Mouse (Mus musculus) embryo, embryonic 10 days (tissue): Measurements from ENCODE around the gene Tmem135.

Experiments
- DNase-seq: peaks from one replicate; pipeline ENCODE4 v3.0.0-alpha.2; 2015; ENCODE audit warnings: low spot score

The Tmem135 gene

DNA sequence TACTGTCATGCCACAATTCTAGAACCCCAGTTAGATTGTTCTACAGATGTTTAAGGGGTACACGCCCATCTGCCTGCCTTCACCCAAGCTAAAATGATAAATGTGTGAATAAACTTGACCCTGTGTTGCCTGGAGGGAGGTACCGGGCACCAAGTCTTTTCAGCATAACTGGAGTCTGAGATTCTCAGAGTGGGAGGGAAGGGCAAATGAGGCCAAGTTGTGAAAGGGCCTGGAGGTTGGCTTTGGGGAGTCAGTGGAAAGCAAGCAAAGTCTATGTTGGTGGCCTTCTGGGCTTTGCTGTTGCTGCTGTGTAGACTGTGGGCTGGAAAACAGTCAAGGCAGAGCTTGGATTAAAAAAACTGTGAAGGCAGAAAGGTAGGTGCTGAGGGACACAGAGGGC, 13.7 kb upstream of the Tmem135 start:
- no peak for DNase-seq

DNA sequence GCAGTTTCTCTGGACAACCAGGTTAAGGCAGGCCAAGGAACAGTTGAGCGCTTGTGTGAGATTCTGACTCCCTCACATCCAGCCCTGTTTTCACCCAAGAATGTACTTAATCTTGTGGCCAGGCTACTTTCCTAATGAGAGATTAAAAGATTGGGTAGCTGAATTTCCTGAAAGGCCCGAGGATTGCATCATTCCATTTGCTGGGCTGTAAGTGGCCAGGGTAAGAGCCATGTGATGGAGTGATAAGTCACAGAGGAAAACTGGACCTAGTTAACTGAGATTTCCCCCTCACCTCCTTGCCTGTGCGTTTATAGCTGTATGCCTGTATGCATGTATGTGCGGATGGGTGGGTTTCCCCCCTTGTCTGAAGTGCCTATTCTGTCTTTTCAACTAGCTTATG, 12.0 kb upstream of the Tmem135 start:
- no peak for DNase-seq

DNA sequence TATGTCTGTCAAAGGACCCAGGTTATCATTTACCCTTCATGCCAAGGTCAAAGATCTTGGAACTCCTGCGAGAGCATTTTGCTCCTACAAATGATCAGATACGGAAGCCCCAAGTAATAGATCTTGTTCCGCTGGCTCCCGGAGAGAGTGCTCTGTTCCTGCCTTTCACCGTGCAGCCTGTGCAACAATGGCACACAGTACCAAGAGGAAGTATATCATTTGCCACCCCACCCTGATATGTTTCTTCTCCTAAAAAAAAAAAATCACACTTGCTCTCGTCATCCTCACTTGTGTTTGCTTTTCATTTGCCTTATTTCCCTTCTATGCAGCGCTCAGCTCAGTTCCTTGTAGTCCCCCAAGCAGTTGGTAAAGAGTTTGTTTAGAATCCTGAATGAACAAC, 8.1 kb upstream of the Tmem135 start:
- no peak for DNase-seq

DNA sequence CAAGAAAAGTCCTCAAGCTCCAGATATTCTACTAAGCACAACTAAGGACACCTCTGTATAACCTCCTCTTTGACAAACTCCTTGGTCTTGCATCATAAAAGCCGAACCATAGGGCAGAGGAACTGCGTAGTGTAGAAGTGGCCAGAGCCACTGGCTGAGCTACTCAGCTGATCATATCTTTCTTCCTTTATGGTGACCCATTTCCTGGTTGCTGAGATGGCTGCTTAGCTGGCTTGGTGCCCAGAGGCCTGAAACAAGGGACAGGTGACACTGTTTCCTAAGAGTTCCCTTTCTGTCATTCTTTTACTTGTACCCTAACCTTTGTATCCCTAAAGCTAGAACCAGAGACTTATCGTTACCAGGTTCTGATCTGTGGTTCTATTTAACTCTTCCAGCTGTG, 7.3 kb upstream of the Tmem135 start:
- DNase-seq: no peak

DNA sequence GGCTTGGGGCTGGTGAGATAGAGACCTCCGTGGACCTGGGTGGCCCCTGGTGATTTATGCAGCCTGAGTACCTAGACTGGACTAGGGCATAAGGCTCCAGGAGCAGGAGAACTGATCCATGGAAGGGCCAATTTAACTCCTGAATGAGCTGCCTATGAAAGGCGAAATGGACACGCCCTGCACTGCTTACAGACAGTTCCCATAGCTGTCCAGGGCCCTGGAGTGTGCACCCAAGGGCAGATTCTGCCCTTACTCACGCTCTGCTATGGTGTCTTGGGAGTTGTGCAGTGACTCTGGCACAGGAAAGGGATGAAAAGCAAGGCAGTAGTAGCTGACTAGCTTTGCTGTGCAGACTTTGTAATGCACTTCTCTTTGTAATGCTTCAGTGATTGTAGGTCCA, 6.3 kb upstream of the Tmem135 start:
- DNase-seq: no peak

DNA sequence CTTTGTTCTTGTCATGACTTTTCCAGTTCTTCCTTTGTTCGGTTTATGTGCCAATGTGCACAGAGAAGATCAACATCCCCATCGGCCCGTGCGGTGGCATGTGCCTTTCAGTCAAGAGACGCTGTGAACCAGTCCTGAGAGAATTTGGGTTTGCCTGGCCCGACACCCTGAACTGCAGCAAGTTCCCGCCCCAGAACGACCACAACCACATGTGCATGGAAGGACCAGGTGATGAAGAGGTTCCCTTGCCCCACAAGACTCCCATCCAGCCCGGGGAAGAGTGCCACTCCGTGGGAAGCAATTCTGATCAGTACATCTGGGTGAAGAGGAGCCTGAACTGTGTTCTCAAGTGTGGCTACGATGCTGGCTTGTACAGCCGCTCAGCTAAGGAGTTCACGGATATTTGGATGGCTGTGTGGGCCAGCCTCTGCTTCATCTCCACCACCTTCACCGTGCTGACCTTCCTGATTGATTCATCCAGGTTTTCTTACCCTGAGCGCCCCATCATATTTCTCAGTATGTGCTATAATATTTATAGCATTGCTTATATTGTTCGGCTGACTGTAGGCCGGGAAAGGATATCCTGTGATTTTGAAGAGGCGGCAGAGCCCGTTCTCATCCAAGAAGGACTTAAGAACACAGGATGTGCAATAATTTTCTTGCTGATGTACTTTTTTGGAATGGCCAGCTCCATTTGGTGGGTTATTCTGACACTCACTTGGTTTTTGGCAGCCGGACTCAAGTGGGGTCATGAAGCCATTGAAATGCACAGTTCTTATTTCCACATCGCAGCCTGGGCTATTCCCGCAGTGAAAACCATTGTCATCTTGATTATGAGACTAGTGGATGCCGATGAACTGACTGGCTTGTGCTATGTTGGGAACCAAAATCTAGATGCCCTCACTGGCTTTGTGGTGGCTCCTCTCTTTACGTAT, 3.3 kb upstream of the Tmem135 start:
- DNase-seq: no peak

DNA sequence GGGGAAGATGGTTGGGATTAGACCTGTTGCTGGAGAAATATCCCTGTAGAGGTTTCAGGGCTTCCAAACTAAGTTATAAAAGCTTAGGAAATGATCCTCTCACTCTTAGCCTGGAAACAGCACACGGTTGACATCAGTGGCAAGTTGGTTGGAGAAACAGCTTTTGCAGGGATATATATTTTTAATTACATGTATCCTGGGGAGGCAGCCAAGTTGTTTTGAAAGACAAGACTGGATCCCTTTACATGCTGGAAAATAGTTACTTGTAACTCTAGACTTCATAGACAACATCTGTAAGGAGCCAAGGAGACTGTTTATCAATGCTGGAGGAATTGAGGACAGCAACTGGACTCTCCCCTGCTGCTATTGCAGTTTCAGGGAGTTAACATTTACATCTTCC, 2.0 kb upstream of the Tmem135 start:
- no peak for DNase-seq

DNA sequence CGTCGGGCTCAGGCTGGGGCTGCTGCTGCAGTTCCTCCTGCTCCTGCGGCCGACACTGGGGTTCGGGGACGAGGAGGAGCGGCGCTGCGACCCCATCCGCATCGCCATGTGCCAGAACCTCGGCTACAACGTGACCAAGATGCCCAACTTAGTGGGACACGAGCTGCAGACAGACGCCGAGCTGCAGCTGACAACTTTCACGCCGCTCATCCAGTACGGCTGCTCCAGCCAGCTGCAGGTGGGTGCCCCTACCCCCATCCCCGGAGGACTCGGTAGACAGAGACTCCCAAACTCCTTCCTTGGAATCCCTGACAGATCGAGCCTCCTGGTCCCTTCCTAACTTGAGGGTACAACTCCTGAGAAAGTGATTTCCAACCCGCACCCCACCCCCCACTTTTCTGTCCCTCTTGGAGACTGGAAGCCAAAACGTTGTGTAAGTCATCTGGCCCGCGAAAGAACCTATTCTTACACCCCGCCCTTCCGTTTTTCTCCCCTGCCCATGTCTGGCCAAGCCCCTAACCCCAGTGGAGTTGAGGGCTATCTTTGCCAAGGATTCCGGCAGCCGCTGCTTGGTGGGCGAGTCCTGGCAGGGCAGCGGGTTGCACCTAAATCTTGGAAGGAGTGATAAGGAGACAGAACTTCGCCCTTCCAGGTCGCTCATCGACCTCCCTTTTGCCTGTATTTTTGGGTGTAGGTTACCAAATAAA, 865 bp upstream of the Tmem135 start:
- peak; percentile 63 for DNase-seq

DNA sequence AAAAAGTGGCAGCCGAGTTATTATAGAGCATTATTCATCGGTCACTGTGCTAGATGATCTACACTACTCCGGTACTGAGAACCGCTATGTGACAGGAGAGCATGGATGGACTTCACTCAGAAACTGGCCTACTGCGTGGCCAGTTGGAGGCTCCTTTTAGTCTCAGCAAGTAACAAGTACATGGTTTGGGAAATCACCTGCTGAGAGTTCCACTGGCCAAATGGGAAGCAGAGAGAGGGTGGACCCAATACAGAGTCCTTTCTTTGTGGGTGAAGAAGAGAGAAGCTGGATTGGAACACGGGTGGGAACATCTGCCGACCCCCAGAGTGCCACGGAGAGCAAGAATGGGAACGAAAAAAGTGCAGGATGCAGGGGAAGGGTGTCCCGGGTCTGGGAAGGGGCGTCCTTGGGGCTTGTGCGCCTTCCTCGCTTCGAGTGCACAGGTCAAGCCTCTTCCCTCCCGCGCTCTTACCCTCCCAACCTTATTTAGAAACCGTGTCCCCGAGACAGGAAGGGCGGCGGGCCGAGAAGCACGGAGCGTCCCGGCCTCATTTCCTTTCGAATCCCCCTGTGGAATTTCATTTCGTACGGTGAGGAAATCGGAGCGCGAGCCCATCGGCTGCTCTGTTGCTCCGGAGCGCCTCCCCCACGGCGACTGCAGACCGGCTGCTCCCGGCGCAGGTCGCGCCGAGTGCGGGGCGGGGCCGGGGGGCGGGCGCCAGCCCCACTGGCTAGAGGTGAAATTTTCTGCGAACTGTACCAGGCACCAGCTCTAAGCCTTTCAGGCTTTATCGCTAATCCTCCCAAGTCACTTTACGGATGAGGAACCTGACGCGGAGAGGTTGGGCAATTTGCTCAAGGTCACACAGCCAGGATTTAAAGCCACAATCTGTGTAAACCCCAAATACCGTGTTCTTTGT, 709 bp downstream of the Tmem135 start:
- peak; percentile 77 for DNase-seq

DNA sequence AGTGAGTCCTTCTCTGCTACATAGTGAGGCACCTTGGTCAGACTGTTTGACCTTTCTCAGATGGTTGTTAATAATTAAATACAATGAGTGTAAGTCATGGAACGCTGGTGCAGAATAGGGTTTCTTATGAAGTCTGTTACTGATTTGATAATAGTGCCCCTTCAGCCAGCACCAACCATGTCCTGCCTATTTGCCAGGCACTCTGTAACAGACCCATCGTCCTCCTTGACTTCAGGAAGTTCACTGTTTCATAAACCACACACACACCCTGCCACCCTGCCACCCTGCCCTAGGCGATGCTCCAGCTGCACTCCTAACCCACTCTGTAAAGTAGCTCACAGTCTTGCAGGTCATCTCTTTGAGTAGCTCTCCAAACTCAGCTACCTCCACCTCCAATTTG, 2.1 kb downstream of the Tmem135 start:
- DNase-seq: no peak

DNA sequence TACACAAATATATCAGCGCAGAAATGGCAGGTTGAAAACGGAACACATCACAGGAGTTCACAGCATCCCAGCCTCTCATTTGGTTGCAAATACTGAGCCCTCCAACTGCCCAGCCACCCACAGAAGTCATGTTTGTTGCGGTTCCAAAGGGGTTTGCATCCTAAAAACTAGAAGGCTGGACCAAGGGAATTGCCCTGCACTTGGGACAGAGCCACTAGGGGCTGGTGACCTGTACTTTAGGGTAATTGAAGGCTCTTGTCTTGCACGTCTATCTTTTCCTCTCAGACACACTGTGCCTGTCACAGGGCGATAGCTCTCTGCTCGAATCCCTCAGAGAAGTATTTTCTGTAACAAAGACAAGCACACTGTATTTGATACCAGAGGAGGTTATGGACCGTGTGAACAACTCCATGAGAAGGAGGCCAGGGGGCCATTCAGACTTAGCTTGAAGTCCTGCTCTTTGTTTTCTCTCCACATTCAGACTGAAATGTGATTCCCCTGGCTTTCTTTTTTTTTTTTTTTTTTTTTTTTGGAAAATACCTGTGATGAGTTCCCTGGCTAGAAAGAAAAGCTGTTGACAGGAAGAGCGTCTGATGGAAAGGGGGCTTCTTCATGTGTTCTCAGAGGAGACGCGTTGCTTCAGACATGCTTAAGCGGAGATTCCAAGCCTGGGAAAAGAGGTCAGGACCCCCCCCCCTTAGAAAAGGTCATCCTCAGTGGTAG, 2.7 kb downstream of the Tmem135 start:
- DNase-seq: no peak

DNA sequence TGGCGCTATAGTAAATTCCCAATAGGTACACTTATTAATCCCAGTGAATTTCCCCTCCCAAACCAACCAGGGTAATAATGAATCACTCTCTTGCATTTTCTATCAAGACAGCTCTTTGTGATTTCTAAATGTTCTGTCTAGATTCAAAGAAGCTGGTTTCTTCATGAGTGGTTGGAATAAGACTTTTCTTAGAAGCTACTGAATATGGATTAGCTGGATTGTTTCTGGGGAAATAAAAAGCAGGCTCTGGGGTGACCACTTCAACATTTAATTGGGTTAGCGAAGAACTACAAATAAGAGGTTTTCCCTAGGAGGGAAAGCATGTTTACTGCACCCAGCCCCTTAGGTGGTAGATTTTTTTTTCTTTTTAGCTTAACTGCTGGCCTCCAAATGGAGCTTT, 3.3 kb downstream of the Tmem135 start:
- DNase-seq: no peak

DNA sequence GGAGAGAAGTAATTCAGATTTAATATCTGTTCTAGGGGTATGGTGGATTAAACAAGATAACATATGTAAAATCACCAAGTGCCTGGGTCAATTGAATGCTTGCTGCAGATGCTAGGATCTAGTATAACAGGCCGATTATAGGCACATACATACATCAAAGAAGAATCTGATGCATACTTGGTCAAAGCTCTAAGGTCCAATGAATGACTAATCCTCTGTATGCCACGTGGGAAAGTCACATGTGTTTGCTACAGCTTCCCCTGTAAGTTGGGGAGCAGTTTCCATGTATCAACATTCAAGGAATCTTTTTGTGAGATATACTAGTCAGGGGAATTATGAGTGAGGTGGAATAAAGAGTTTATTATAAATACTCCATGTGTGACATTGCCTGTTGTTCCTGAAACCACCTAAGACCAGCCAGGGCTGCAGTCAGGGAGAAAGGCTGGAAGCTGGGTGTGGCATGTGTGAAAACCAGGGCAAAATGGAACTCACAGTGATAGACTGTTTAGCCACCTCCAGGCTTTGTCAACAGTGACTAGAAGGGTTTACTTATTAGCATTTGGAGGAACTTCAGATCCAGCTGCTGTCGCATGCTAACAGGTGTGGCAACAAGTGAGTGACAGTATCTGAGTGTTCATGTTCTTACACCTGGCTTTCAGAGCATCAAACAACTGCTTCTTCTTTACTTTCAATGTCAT, 6.0 kb downstream of the Tmem135 start:
- DNase-seq: no peak

DNA sequence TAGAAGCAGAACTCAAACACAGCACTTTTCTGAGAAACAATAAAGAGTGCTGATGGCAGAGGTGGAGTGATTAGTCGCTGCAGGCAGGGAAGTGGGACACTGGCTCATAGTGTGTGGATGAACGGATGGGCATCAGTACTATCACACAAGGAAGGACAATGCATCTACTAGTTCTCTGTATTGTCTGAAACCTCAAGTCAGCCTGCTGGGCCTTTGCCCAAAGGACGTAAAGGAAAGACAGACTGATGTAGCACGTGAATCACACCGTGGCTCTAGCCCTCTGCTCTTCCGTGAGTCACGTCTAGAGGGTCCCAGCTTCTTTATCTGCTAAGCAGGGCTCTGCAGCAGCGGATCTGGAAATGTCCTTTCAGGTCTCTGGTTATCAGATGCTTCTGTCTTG, 7.6 kb downstream of the Tmem135 start:
- DNase-seq: no peak

DNA sequence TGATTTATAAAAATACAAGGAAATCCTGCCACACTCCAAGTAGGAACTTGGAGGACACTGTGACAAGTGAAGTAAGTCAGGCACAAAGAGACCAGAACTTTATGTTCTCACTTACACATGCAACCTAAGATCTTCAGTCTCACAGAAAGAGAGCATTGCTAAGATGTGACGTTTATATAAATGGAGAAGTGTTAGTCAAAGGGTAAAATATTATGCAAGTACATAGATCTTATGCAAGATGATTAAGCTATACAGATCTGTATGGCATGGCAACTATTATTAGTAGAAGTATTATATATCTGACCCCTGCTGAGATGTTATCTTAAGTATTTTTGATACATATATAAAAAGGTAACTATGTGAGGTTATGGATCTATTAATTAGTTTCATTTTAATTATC, 8.6 kb downstream of the Tmem135 start:
- no peak for DNase-seq

DNA sequence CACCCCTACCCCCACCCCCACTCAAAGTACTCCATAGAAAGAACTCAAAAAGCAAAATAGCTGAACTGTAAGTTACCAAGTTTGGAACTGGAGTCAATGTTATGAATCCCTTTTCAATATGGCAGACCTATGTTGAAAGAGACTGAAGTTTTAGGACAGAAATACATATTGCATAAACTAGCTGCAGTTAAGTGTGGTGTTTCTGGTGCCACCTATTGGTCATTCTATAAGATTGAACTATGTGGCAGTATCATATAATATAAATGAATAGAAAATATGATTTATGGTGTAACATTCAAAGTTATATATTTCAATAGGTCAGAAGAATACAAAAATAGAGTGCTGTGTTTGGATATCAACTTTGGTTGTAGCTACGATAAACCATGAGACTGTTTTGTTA, 11.2 kb downstream of the Tmem135 start:
- DNase-seq: no peak

DNA sequence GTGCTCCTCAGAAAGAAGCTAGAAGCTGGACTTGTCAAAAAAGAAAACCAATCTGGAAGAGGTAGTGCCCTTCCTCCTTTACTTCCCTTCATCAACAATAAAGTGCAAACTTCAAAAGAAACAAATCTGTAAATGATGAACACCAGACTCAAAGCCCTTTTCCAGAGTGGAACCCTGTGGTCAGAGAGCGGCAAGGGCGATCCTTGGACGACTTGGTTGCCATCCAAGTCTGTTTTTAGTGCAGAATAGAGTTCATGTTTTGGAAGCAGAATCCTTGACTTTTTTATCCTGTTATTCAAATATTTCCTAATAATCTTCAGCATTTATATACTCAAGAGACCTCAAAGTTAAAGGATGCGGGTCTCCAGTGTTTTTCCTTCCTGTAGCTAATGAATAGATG, 11.6 kb downstream of the Tmem135 start:
- DNase-seq: no peak

DNA sequence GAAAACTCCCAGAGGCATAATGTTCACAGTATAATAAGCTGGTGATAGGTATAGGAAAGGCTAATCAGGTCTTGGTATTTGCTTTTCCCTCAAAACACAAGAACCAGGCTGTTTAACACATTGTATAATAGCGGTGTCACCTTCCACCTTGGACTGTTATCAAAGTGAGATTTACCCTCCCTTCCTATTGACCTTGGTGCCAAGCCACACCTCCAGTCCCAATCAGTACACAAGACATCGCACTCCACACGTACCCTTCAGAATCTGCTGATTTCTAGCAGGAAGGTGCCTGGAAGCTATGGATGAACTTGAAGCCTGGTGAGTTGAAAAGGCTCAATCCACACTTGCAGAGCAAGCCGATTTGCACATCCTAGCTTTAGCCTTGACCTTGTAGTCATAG, 12.2 kb downstream of the Tmem135 start:
- DNase-seq: no peak

DNA sequence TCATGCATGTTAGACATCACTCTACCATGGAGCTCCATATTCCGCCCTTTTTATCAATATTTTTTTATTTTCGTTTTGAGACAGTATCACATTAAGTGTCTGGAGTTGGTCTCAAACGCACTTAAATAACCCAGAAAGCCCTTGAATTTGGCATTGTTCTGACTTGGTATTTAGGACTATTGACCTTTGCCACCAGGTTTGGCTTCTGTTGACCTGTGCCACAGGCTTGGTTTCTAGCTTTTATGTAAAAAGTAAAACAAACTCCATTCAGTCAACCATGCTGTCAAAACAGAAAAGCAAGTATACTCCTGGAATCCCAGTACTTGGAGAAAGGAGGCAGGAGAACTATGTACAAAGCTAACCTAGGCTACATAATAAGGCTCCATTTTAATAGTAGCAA, 12.7 kb downstream of the Tmem135 start:
- DNase-seq: no peak

DNA sequence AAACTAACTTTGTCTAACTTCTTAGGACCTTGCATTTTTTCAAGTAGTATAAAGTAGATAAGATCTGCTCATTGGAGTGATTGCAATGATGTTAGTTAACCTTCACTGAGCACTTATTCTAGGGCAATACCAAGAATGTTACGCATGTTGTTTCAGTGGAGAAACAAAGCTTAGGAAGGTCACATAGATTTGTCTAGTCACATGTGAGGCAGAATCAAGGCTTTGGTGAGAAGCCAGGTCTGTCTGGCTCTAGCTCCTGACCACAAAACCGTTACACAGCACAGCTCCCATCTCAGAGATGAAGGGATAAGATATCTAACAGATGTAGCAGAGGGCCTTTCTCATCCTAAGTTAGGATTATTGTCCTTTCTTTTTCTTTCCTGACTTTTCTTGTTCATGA, 13.4 kb downstream of the Tmem135 start:
- DNase-seq: no peak

DNA sequence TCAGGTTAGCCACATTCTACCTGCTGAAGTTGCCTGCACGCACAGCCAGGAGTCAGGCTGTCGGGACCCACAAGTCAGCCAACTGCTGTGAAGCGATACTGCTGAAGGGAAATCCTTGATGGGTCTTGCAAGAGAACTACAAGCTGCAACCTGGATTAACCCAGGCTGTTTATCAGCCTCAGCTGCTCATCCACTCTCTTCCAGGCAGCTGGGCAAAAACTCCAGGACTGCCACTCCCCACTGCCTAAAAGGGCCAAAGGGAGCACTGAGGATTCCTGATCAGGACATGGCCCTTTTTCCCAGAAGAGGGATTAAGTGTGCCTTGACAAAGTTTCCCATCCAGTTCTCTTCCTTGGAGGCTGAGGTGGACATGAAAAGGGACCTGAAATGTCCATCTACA, 15.0 kb downstream of the Tmem135 start:
- no peak for DNase-seq
